Mouse (Mus musculus): Measurements from ENCODE around the gene Mum1l1. TPM values are rescaled to one million over a fixed set of nuclear protein-coding genes. Genes with fewer than 3 reads are reported as not detected.

Mum1l1 gene
- total and polyA plus RNA-seq, 2 experiments from 2014 or later = 5.9 to 10.7 TPM

- Histone ChIP-seq H3K27ac (no peak overlapping the region), H3K36me3 (ENCODE audit: insufficient read depth, low read length) (no peaks in the 10 kb centered on the region), H3K4me1 (ENCODE audit: insufficient read depth, low read length) (no peaks in the 10 kb centered on the region), H3K4me3 (ENCODE audit: low read length) (no peak overlapping the region), H3K4me2 (ENCODE audit: low read depth, low read length) (no peak overlapping the region), H3K27me3 (ENCODE audit: insufficient read depth, low read length) (no peaks in the 10 kb centered on the region), H3K9ac (replicated peaks; ENCODE audit: low read length) (no peak overlapping the region), H3K9me3 (ENCODE audit: low read length) (no peaks in the 10 kb centered on the region)
- WGBS = 65% methylated on average over 3 of the region's 3 CpGs
- no peak for ATAC-seq
- peak; percentile 8 for DNase-seq (ENCODE audit: low spot score)
- peak; percentile 34; the same call in 1 of the 2 replicates for TF ChIP-seq CTCF (IDR thresholded peaks at IDR 0.05; ENCODE audit: low read depth)
These were observed 37.5 kb downstream of the Mum1l1 start for GRCm38 (mm10) chrX:139247294-139247693.

GRCm38 (mm10) chrX:139257072-139257471, 47.2 kb downstream of the Mum1l1 start:
- Histone ChIP-seq H3K36me3 (ENCODE audit: insufficient read depth, low read length) (no peaks in the 10 kb centered on the region), H3K4me2 (ENCODE audit: low read depth, low read length) (no peak overlapping the region), H3K4me1 (ENCODE audit: insufficient read depth, low read length) (no peaks in the 10 kb centered on the region), H3K27ac (no peak overlapping the region), H3K4me3 (ENCODE audit: low read length) (no peak overlapping the region), H3K9me3 (ENCODE audit: low read length) (no peaks in the 10 kb centered on the region), H3K9ac (replicated peaks; ENCODE audit: low read length) (no peak overlapping the region), H3K27me3 (ENCODE audit: insufficient read depth, low read length) (no peaks in the 10 kb centered on the region)
- no peak for TF ChIP-seq CTCF (IDR thresholded peaks at IDR 0.05; ENCODE audit: low read depth)
- WGBS = 85% methylated on average over 10 of the region's 10 CpGs
- no peak for DNase-seq (ENCODE audit: low spot score)
- ATAC-seq = no peak

- Histone ChIP-seq H3K36me3 (ENCODE audit: insufficient read depth, low read length) (no peaks in the 10 kb centered on the region), H3K9ac (replicated peaks; ENCODE audit: low read length) (no peak overlapping the region), H3K27ac (no peak overlapping the region), H3K27me3 (ENCODE audit: insufficient read depth, low read length) (no peaks in the 10 kb centered on the region), H3K4me1 (ENCODE audit: insufficient read depth, low read length) (no peaks in the 10 kb centered on the region), H3K4me2 (ENCODE audit: low read depth, low read length) (no peak overlapping the region), H3K9me3 (ENCODE audit: low read length) (no peaks in the 10 kb centered on the region), H3K4me3 (ENCODE audit: low read length) (no peak overlapping the region)
- DNase-seq (ENCODE audit: low spot score) = no peak
- ATAC-seq = no peak
- 88% methylated on average over 4 of the region's 4 CpGs for WGBS
- TF ChIP-seq CTCF (IDR thresholded peaks at IDR 0.05; ENCODE audit: low read depth) = no peak
These were observed 72.1 kb downstream of the Mum1l1 start for GRCm38 (mm10) chrX:139281966-139282365.

Other genes with a start within 250 kb of the Mum1l1 start
- not detected in 2 replicates for gene Serpina7, start 124.8 kb upstream of the Mum1l1 start, total RNA-seq (2014; rRNA removed)
- 0.09 TPM in 1 of 2 replicates, not detected in the other for gene Serpina7, start 124.8 kb upstream of the Mum1l1 start, polyA plus RNA-seq (2015; fragmentation: Nextera tagmentation; extraction: Ambion mirVana)
- not detected in 2 replicates for gene 4930513O06Rik, start 123.8 kb upstream of the Mum1l1 start, total RNA-seq (2014; rRNA removed)
- not detected in 2 replicates for gene 4930513O06Rik, start 123.8 kb upstream of the Mum1l1 start, polyA plus RNA-seq (2015; fragmentation: Nextera tagmentation; extraction: Ambion mirVana)
- not detected in 2 replicates for gene 4933428M09Rik, start 30.8 kb upstream of the Mum1l1 start, total RNA-seq (2014; rRNA removed)
- gene 4933428M09Rik, start 30.8 kb upstream of the Mum1l1 start, polyA plus RNA-seq (2015; fragmentation: Nextera tagmentation; extraction: Ambion mirVana) = not detected in 2 replicates
- not detected in 2 replicates for gene Trap1a, start 123.6 kb downstream of the Mum1l1 start, total RNA-seq (2014; rRNA removed)
- gene Trap1a, start 123.6 kb downstream of the Mum1l1 start, polyA plus RNA-seq (2015; fragmentation: Nextera tagmentation; extraction: Ambion mirVana) = not detected in 2 replicates

Data from hindbrain, postnatal 0 days (tissue).